Mouse (Mus musculus): ENCODE results near the gene Fgfr2. TPM values are rescaled to one million over a fixed set of nuclear protein-coding genes. Genes with fewer than 3 reads are reported as not detected.

The Fgfr2 gene
- polyA plus RNA-seq, 1 experiment, result 0.17 TPM

DNA sequence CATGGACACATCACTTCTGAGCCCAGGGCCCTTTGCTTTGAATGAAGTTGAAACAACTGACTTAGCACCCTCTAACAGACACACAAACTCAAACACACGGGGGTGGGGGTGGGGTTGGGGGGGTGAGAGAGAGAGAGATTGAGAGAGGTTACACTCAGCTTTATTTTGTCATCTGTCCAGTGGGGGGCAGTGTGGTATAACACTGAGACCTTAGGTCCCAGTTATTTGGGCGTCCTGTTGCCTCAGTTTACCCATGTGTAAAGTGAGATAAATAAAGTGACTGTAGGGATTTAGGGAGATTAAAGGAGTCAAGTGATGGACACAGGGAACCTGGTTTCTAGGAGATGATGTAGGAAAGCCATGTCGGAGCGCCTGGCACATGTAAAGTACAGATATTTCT is 2382.1 kb downstream of the Fgfr2 start:
- TF ChIP-seq MYOD1 (IDR thresholded peaks at IDR 0.05; ENCODE audit: control insufficient read depth in 1 of 3, insufficient read length in 2 of 3, low read depth in 2 of 3), result no peak
- no peak for TF ChIP-seq TCF12 (IDR thresholded peaks at IDR 0.05; ENCODE audit: insufficient read depth, poor library complexity, severe bottlenecking)
- no peak for TF ChIP-seq MAX (IDR thresholded peaks at IDR 0.05; ENCODE audit: low read depth)
- no peak for TF ChIP-seq CEBPB (IDR thresholded peaks at IDR 0.05; ENCODE audit: insufficient read depth, poor library complexity, severe bottlenecking)
- no peak for TF ChIP-seq REST (IDR thresholded peaks at IDR 0.05; ENCODE audit: insufficient read depth, insufficient read length)
- no peak for TF ChIP-seq MYOG (IDR thresholded peaks at IDR 0.05; ENCODE audit: control insufficient read depth in 1 of 3, insufficient read depth in 1 of 3, insufficient read length in 2 of 3, low read depth in 2 of 3)
- no peak for TF ChIP-seq E2F4 (IDR thresholded peaks at IDR 0.05; ENCODE audit: insufficient read depth)
- TF ChIP-seq TCF3 (IDR thresholded peaks at IDR 0.05; ENCODE audit: insufficient read length, low read depth), result no peak
- TF ChIP-seq POLR2A (IDR thresholded peaks at IDR 0.05; ENCODE audit: insufficient read length, low read depth), result no peak
- no peak for TF ChIP-seq USF1 (IDR thresholded peaks at IDR 0.05; ENCODE audit: low read depth)
- TF ChIP-seq POLR2AphosphoS2 (IDR thresholded peaks at IDR 0.05; ENCODE audit: insufficient read length, low read depth), result no peak
- TF ChIP-seq SRF (IDR thresholded peaks at IDR 0.05; ENCODE audit: control insufficient read depth, insufficient read length, low read depth), result no peak
- H3K79me2 ChIP-seq (ENCODE audit: control insufficient read depth, insufficient read depth), result no peaks in the 10 kb centered on the region
- no peak overlapping the region for H3K4me2 ChIP-seq (ENCODE audit: low read depth)
- H3K27me3 ChIP-seq (ENCODE audit: control insufficient read depth, insufficient read depth, insufficient read length), result no peaks in the 10 kb centered on the region
- H3K36me3 ChIP-seq (ENCODE audit: control insufficient read depth, insufficient read depth), result peaks cover 41% of the 10 kb centered on the region
- no peak overlapping the region for H3ac ChIP-seq (ENCODE audit: control insufficient read depth, insufficient read length)
- H3K4me3 ChIP-seq, result no peak overlapping the region

GRCm38 (mm10) chr7:130734195-130734787 is 2388.9 kb downstream of the Fgfr2 start:
- H3ac ChIP-seq (ENCODE audit: control insufficient read depth, insufficient read length), result no peak overlapping the region
- no peaks in the 10 kb centered on the region for H3K79me2 ChIP-seq (ENCODE audit: control insufficient read depth, insufficient read depth)
- no peaks in the 10 kb centered on the region for H3K27me3 ChIP-seq (ENCODE audit: control insufficient read depth, insufficient read depth, insufficient read length)
- no peak overlapping the region for H3K4me3 ChIP-seq
- H3K36me3 ChIP-seq (ENCODE audit: control insufficient read depth, insufficient read depth), result peaks cover 21% of the 10 kb centered on the region
- TF ChIP-seq POLR2A (IDR thresholded peaks at IDR 0.05; ENCODE audit: insufficient read length, low read depth), result no peak
- no peak for TF ChIP-seq MYOD1 (IDR thresholded peaks at IDR 0.05; ENCODE audit: control insufficient read depth in 1 of 3, insufficient read length in 2 of 3, low read depth in 2 of 3)
- no peak for TF ChIP-seq SRF (IDR thresholded peaks at IDR 0.05; ENCODE audit: control insufficient read depth, insufficient read length, low read depth)
- no peak overlapping the region for H3K4me2 ChIP-seq (ENCODE audit: low read depth)

DNA sequence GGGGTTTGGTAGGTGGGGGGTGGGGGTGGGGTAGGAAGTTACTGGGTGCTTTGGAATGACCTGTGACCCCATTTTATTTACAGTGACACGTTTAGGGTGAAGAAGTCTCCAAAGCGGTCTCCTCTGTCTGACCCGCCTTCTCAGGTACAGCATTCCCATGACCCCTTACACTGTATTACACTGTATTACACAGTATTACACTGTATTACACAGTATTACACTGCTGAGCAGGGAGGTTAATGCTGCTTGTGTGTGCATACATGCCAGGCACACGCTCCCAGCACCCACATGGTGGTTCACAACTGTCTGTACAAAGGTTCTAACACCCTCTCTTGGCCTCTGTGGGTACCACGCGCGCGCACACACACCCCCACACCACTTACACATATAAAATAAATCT is 2389.7 kb downstream of the Fgfr2 start:
- Histone ChIP-seq H3K4me3 (no peak overlapping the region), H3K27me3 (ENCODE audit: control insufficient read depth, insufficient read depth, insufficient read length) (no peaks in the 10 kb centered on the region), H3K36me3 (ENCODE audit: control insufficient read depth, insufficient read depth) (peaks cover 17% of the 10 kb centered on the region), H3ac (ENCODE audit: control insufficient read depth, insufficient read length) (no peak overlapping the region), H3K79me2 (ENCODE audit: control insufficient read depth, insufficient read depth) (no peaks in the 10 kb centered on the region), H3K4me2 (ENCODE audit: low read depth) (no peak overlapping the region)
- TF ChIP-seq MYOG (IDR thresholded peaks at IDR 0.05; ENCODE audit: control insufficient read depth in 1 of 3, insufficient read depth in 1 of 3, insufficient read length in 2 of 3, low read depth in 2 of 3), result no peak
- TF ChIP-seq CEBPB (IDR thresholded peaks at IDR 0.05; ENCODE audit: insufficient read depth, poor library complexity, severe bottlenecking), result no peak
- TF ChIP-seq POLR2AphosphoS2 (IDR thresholded peaks at IDR 0.05; ENCODE audit: insufficient read length, low read depth), result no peak
- TF ChIP-seq E2F4 (IDR thresholded peaks at IDR 0.05; ENCODE audit: insufficient read depth), result no peak
- no peak for TF ChIP-seq MAX (IDR thresholded peaks at IDR 0.05; ENCODE audit: low read depth)
- TF ChIP-seq POLR2A (IDR thresholded peaks at IDR 0.05; ENCODE audit: insufficient read length, low read depth), result no peak
- no peak for TF ChIP-seq REST (IDR thresholded peaks at IDR 0.05; ENCODE audit: insufficient read depth, insufficient read length)
- TF ChIP-seq USF1 (IDR thresholded peaks at IDR 0.05; ENCODE audit: low read depth), result no peak
- TF ChIP-seq SRF (IDR thresholded peaks at IDR 0.05; ENCODE audit: control insufficient read depth, insufficient read length, low read depth), result no peak
- no peak for TF ChIP-seq TCF3 (IDR thresholded peaks at IDR 0.05; ENCODE audit: insufficient read length, low read depth)
- TF ChIP-seq MYOD1 (IDR thresholded peaks at IDR 0.05; ENCODE audit: control insufficient read depth in 1 of 3, insufficient read length in 2 of 3, low read depth in 2 of 3), result no peak
- TF ChIP-seq TCF12 (IDR thresholded peaks at IDR 0.05; ENCODE audit: insufficient read depth, poor library complexity, severe bottlenecking), result no peak

DNA sequence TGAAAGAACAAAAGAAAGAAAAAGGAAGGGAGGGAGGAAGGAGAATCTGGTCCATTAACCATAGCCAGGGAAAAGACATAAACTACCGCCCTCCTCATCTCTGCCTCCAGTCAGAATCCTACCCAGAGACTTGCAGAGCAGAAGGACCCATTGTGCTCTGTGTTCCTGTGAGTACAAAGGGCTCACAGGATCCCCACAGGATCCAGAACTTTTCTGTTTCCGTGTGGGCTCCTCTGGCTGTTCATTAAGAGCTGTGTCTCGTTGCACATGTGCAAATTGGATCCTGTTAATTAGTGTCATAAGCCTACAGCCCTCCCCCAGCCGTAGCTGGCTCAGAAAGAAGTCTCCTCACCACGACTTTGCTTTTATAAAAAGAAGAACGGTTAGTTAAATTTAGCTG is 2390.2 kb downstream of the Fgfr2 start:
- Histone ChIP-seq H3K4me3 (no peak overlapping the region), H3K4me2 (ENCODE audit: low read depth) (no peak overlapping the region), H3K36me3 (ENCODE audit: control insufficient read depth, insufficient read depth) (peaks cover 16% of the 10 kb centered on the region), H3K27me3 (ENCODE audit: control insufficient read depth, insufficient read depth, insufficient read length) (no peaks in the 10 kb centered on the region), H3K79me2 (ENCODE audit: control insufficient read depth, insufficient read depth) (no peaks in the 10 kb centered on the region), H3ac (ENCODE audit: control insufficient read depth, insufficient read length) (no peak overlapping the region)
- no peak for TF ChIP-seq MYOG (IDR thresholded peaks at IDR 0.05; ENCODE audit: control insufficient read depth in 1 of 3, insufficient read depth in 1 of 3, insufficient read length in 2 of 3, low read depth in 2 of 3)
- no peak for TF ChIP-seq MAX (IDR thresholded peaks at IDR 0.05; ENCODE audit: low read depth)
- no peak for TF ChIP-seq E2F4 (IDR thresholded peaks at IDR 0.05; ENCODE audit: insufficient read depth)
- TF ChIP-seq TCF3 (IDR thresholded peaks at IDR 0.05; ENCODE audit: insufficient read length, low read depth), result no peak
- no peak for TF ChIP-seq USF1 (IDR thresholded peaks at IDR 0.05; ENCODE audit: low read depth)
- no peak for TF ChIP-seq MYOD1 (IDR thresholded peaks at IDR 0.05; ENCODE audit: control insufficient read depth in 1 of 3, insufficient read length in 2 of 3, low read depth in 2 of 3)
- TF ChIP-seq POLR2A (IDR thresholded peaks at IDR 0.05; ENCODE audit: insufficient read length, low read depth), result no peak
- no peak for TF ChIP-seq CEBPB (IDR thresholded peaks at IDR 0.05; ENCODE audit: insufficient read depth, poor library complexity, severe bottlenecking)
- TF ChIP-seq POLR2AphosphoS2 (IDR thresholded peaks at IDR 0.05; ENCODE audit: insufficient read length, low read depth), result no peak
- TF ChIP-seq TCF12 (IDR thresholded peaks at IDR 0.05; ENCODE audit: insufficient read depth, poor library complexity, severe bottlenecking), result no peak
- TF ChIP-seq SRF (IDR thresholded peaks at IDR 0.05; ENCODE audit: control insufficient read depth, insufficient read length, low read depth), result no peak
- TF ChIP-seq REST (IDR thresholded peaks at IDR 0.05; ENCODE audit: insufficient read depth, insufficient read length), result no peak
